Mouse (Mus musculus): ENCODE data around the gene Eif3k.

DNA sequence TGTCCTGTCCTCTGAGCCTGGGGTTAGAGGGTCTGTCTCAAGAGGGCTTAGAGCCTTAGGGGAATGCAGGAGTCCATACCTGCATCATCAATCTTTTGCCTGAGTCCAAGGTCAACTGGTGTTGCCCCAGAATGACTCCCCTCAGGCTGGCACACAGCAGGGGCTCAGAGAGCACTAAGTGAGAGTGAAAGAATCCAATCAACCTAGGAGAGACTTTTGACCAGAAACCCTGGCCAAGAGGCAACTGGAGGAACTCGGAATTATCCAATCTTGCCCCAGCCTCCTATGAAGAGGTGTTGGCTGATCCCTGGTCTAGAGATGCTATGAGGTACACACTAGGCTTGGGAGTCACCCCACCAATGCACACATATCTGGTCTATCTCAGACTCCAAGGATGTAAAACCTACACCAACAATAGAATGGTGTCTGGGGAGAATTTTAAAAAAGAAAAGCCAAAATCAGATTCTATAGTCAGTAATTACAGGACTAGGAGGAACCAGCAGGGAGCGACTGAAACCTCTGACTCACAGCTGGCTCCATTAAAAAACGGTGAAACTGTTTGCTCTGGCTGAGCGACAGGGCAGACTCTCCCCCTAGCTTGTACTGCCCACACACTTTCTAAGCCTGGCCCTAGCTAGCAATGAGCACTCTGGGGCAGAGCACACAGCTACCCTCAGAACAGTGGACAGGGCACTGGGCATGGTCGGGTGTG, 51.2 kb downstream of the Eif3k start:
- TF ChIP-seq CTCF (IDR thresholded peaks at IDR 0.05; ENCODE audit: low read depth) (peak; percentile 18; the same call in 1 of the 2 replicates), EP300 (IDR thresholded peaks at IDR 0.05; ENCODE audit: low read depth) (no peak)

Data from liver, postnatal 0 days (tissue).